Mouse (Mus musculus) heart, embryonic 14.5 days (tissue): ENCODE measurements around the gene Gm49380. TPM values are rescaled to one million over a fixed set of nuclear protein-coding genes. Genes with fewer than 3 reads are reported as not detected.

ENCODE experiments used
- ATAC-seq: fragments of 200-750 bp; cut with Nextera tagmentation; 2 replicates; pipeline ENCODE4 v1.8.0; 2017; ENCODE audit warnings: low read depth, moderate TSS enrichment; ENCODE audit not compliant: insufficient number of reproducible peaks, insufficient read depth, low FRiP score
- H3K27ac ChIP-seq, 2 experiments: fragments of 200-500 bp in 1 of 2; fragments of 300-500 bp in 1 of 2; sonication (generic) in 1 of 2; replicated peaks in 1 of 2; 2 replicates each; pipeline ENCODE4 v1.5.1; 2012 to 2014; ENCODE audit warnings: low read depth in 2 of 2, low read length in 2 of 2, control low read depth in 1 of 2, mild to moderate bottlenecking in 1 of 2, mixed read lengths in 1 of 2; ENCODE audit not compliant: control insufficient read depth in 1 of 2, insufficient read depth in 1 of 2
- H3K27me3 ChIP-seq: fragments of 300-500 bp; sonication (generic); 2 replicates; pipeline ENCODE4 v1.6.1; 2014; ENCODE audit warnings: mild to moderate bottlenecking, low read length, control low read depth; ENCODE audit not compliant: control insufficient read depth, insufficient read depth
- H3K36me3 ChIP-seq: fragments of 300-500 bp; sonication (generic); 2 replicates; pipeline ENCODE4 v1.6.1; 2014; ENCODE audit warnings: mild to moderate bottlenecking, control low read depth, low read length, mixed read lengths; ENCODE audit not compliant: control insufficient read depth, insufficient read depth
- H3K4me1 ChIP-seq, 2 experiments: fragments of 200-500 bp in 1 of 2; fragments of 300-500 bp in 1 of 2; sonication (generic) in 1 of 2; 2 replicates each; pipeline ENCODE4 v1.6.1; 2012 to 2014; ENCODE audit warnings: low read length in 2 of 2, control low read depth in 1 of 2, mixed read lengths in 1 of 2; ENCODE audit not compliant: control insufficient read depth in 2 of 2, insufficient read depth in 2 of 2
- H3K4me2 ChIP-seq: fragments of 300-500 bp; sonication (generic); 2 replicates; pipeline ENCODE4 v1.6.1; 2014; ENCODE audit warnings: mild to moderate bottlenecking, low read length
- H3K4me3 ChIP-seq, 2 experiments: fragments of 200-500 bp in 1 of 2; fragments of 300-500 bp in 1 of 2; sonication (generic) in 1 of 2; 2 replicates each; pipeline ENCODE4 v1.5.1; 2012 to 2014; ENCODE audit warnings: low read length in 2 of 2, mild to moderate bottlenecking in 2 of 2, control low read depth in 1 of 2, low read depth in 1 of 2, moderate library complexity in 1 of 2; ENCODE audit not compliant: control insufficient read depth in 1 of 2, insufficient read depth in 1 of 2
- H3K9ac ChIP-seq: fragments of 300-500 bp; sonication (generic); 2 replicates; pipeline ENCODE4 v1.6.1; 2014; ENCODE audit warnings: mild to moderate bottlenecking, low read length
- H3K9me3 ChIP-seq: fragments of 300-500 bp; sonication (generic); 2 replicates; pipeline ENCODE4 v1.6.1; 2016; ENCODE audit warnings: low read length, control low read depth; ENCODE audit not compliant: control insufficient read depth
- WGBS: fragments of 180-500 bp; shearing (Covaris S2); extraction: QIAGEN DNeasy Blood & Tissue Kit; methylation state at CpG from one replicate; pipeline ENCODE4 v1.1.7; 2014; 5-methylcytosine and 5-hydroxymethylcytosine counted together
- polyA plus RNA-seq: library from polyadenylated mRNA; unstranded; fragments of >200 nt; fragmentation: Nextera tagmentation; extraction: Ambion mirVana; gene quantifications from 2 replicates; pipeline ENCODE4 v1.2.1, GENCODE M21; 2014

Gm49380 gene
- polyA plus RNA-seq, 1 experiment from 2014 or later = 0.08 TPM

GRCm38 (mm10) chr9:44104881-44105280 is 8.4 kb downstream of the Gm49380 start:
- no peak for ATAC-seq
- WGBS = 90% methylated on average over 7 of the region's 7 CpGs
- no peak overlapping the region for H3K27ac ChIP-seq
- H3K4me3 ChIP-seq = no peak overlapping the region
- H3K4me1 ChIP-seq = peaks cover 15 to 36% of the 10 kb centered on the region in 2 experiments
- H3K27me3 ChIP-seq = no peaks in the 10 kb centered on the region
- H3K36me3 ChIP-seq = peaks cover 30% of the 10 kb centered on the region
- H3K9ac ChIP-seq = no peak overlapping the region
- no peak overlapping the region for H3K4me2 ChIP-seq
- no peaks in the 10 kb centered on the region for H3K9me3 ChIP-seq

GRCm38 (mm10) chr9:44101490-44101889 is 11.8 kb downstream of the Gm49380 start, which contains the start of gene Mfrp:
Gene Mfrp, plus strand, starts transcription at chr9:44101729.
- H3K36me3 ChIP-seq = peaks cover 16% of the 10 kb centered on the region
- peaks cover 6 to 8% of the 10 kb centered on the region in 2 experiments for H3K4me1 ChIP-seq
- H3K4me2 ChIP-seq = no peak within 1 kb of the TSS
- no peaks in the 10 kb centered on the region for H3K27me3 ChIP-seq
- H3K4me3 ChIP-seq = no peak within 1 kb of the TSS
- WGBS = 73% methylated on average over 9 of the region's 9 CpGs
- no peaks in the 10 kb centered on the region for H3K9me3 ChIP-seq
- no peak for ATAC-seq
- no peak within 1 kb of the TSS for H3K27ac ChIP-seq
- no peak within 1 kb of the TSS for H3K9ac ChIP-seq

- Histone ChIP-seq H3K4me1 (peaks cover 12 to 19% of the 10 kb centered on the region in 2 experiments), H3K36me3 (peaks cover 34% of the 10 kb centered on the region), H3K9ac (peak overlapping the region; percentile 35; the same call in 1 of the 2 replicates), H3K27ac (peak overlapping the region; percentile 90 to 95), H3K4me3 (no peak overlapping the region), H3K9me3 (no peaks in the 10 kb centered on the region), H3K27me3 (no peaks in the 10 kb centered on the region), H3K4me2 (no peak overlapping the region)
- ATAC-seq = peak; percentile 34; the same call in 1 of the 2 replicates
- WGBS = 20% methylated on average over 9 of the region's 9 CpGs
Observed at GRCm38 (mm10) chr9:44096536-44096935, 16.8 kb downstream of the Gm49380 start.

- Histone ChIP-seq H3K4me2 (no peak overlapping the region), H3K27ac (peak overlapping the region; percentile 90 to 95), H3K9me3 (no peaks in the 10 kb centered on the region), H3K27me3 (no peaks in the 10 kb centered on the region), H3K9ac (no peak overlapping the region), H3K4me1 (peaks cover 12 to 19% of the 10 kb centered on the region in 2 experiments), H3K4me3 (no peak overlapping the region), H3K36me3 (peaks cover 41% of the 10 kb centered on the region)
- ATAC-seq = no peak
- 91% methylated on average over 9 of the region's 9 CpGs for WGBS
Observed at GRCm38 (mm10) chr9:44095781-44096180, 17.5 kb downstream of the Gm49380 start.

- H3K36me3 ChIP-seq = peaks cover 52% of the 10 kb centered on the region
- no peak for ATAC-seq
- 0 out of 4 replicates have a peak overlapping the region, but pooled peaks of 1 of the 2 experiments have one; percentile 19 for H3K27ac ChIP-seq
- H3K27me3 ChIP-seq = no peaks in the 10 kb centered on the region
- no peak overlapping the region for H3K4me3 ChIP-seq
- 70% methylated on average over 3 of the region's 3 CpGs for WGBS
- H3K9ac ChIP-seq = no peak overlapping the region
- H3K4me2 ChIP-seq = no peak overlapping the region
- no peaks in the 10 kb centered on the region for H3K9me3 ChIP-seq
- peaks cover 15 to 24% of the 10 kb centered on the region in 2 experiments for H3K4me1 ChIP-seq
Observed at GRCm38 (mm10) chr9:44094737-44095136, 18.6 kb downstream of the Gm49380 start.

- Histone ChIP-seq H3K4me1 (peaks cover 24 to 33% of the 10 kb centered on the region in 2 experiments), H3K9ac (no peak overlapping the region), H3K27ac (peak overlapping the region; percentile 35 to 47; a peak in 3 of 4 replicates), H3K9me3 (no peaks in the 10 kb centered on the region), H3K4me2 (no peak overlapping the region), H3K27me3 (no peaks in the 10 kb centered on the region), H3K36me3 (peaks cover 60% of the 10 kb centered on the region), H3K4me3 (no peak overlapping the region)
- ATAC-seq = peak; percentile 47; the same call in 1 of the 2 replicates
- 36% methylated on average over 24 of the region's 24 CpGs for WGBS
Observed at GRCm38 (mm10) chr9:44093612-44094503, 19.4 kb downstream of the Gm49380 start.

GRCm38 (mm10) chr9:44088877-44089608 is 24.3 kb downstream of the Gm49380 start:
- H3K9ac ChIP-seq = peak overlapping the region; percentile 96
- H3K4me2 ChIP-seq = peak overlapping the region; percentile 96
- H3K9me3 ChIP-seq = no peaks in the 10 kb centered on the region
- peaks cover 51% of the 10 kb centered on the region for H3K36me3 ChIP-seq
- peaks cover 37 to 42% of the 10 kb centered on the region in 2 experiments for H3K4me1 ChIP-seq
- peak overlapping the region in 1 of 2 experiments; percentile 75; a peak in 1 of 4 replicates for H3K4me3 ChIP-seq
- 24% methylated on average over 12 of the region's 12 CpGs for WGBS
- H3K27ac ChIP-seq = peak overlapping the region; percentile 93 to 94
- no peaks in the 10 kb centered on the region; the same call in 1 of the 2 replicates for H3K27me3 ChIP-seq
- no peak for ATAC-seq
